Mouse (Mus musculus) CH12.LX (cell line): ENCODE measurements around the gene Pdpk1.

Experiments used
- CTCF ChIP-seq, 2 experiments: IDR thresholded peaks in 1 of 2; conservative IDR thresholded peaks in 1 of 2; 2 replicates each; pipeline ENCODE4 v1.5.1; 2011 to 2012; ENCODE audit warnings: low read depth in 2 of 2, low read length in 2 of 2, improper control_type of control experiment in 1 of 2, inconsistent platforms in 1 of 2, mild to moderate bottlenecking in 1 of 2, moderate library complexity in 1 of 2
- HCFC1 ChIP-seq: IDR thresholded peaks from 2 replicates; pipeline ENCODE4 v1.6.1; 2012; ENCODE audit warnings: low read depth, mild to moderate bottlenecking, inconsistent platforms, low read length, improper control_type of control experiment
- JUN ChIP-seq: IDR thresholded peaks from 2 replicates; pipeline ENCODE4 v1.6.1; 2011; ENCODE audit warnings: low read depth, mild to moderate bottlenecking, low read length, improper control_type of control experiment, moderate library complexity; ENCODE audit not compliant: insufficient read depth
- SIN3A ChIP-seq: IDR thresholded peaks from 2 replicates; pipeline ENCODE4 v1.6.1; 2012; ENCODE audit warnings: low read length, improper control_type of control experiment, inconsistent platforms
- TBP ChIP-seq: conservative IDR thresholded peaks from 2 replicates; pipeline ENCODE4 v1.6.1; 2011; ENCODE audit warnings: low read depth, low read length, improper control_type of control experiment
- UBTF ChIP-seq: IDR thresholded peaks from 2 replicates; pipeline ENCODE4 v1.6.1; 2012; ENCODE audit warnings: low read depth, mild to moderate bottlenecking, inconsistent platforms, low read length, improper control_type of control experiment, moderate library complexity
- ZMIZ1 ChIP-seq: IDR thresholded peaks from 2 replicates; pipeline ENCODE4 v1.6.1; 2012; ENCODE audit warnings: low read depth, mild to moderate bottlenecking, inconsistent platforms, low read length, improper control_type of control experiment

- TF ChIP-seq JUN (no peak), HCFC1 (no peak), CTCF (conservative IDR thresholded peaks at IDR 0.05 in 1 of 2, IDR thresholded peaks at IDR 0.05 in 1 of 2; ENCODE audit: low read depth in 2 of 2, low read length in 2 of 2) (no peak), SIN3A (no peak), TBP (no peak), UBTF (no peak), ZMIZ1 (no peak)
These were observed 42.5 kb upstream of the Pdpk1 start for GRCm38 (mm10) chr17:24193268-24193667.
